In the genomic region with DNA sequence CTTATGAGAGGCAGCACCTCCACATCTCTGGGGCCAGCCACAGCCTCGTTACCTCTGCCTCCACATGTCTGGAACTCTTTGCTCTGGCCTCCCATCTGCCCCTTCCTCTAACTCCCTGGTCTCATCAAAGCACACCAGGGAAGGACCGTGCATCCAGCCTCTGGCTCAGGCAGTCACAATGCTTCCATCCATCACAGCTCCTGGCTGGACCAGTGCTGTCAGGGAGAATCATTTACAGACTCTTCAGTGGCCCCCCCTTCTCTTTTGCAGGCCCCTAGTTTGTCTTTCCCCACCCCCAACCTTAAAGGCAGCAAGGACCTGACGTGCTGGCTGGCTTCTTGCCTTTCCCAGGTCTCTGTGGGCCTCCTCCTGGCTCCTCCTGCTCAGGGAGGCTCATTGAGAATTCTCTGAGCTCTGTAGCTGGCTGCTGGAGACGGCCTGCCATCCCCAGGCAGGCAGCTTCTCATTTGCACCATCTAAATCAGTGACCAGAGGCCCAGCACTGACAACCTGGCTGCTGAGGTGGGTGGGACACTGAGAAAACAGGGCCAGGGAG, we compare ENCODE assay signal across 16 mouse cellular contexts. TPM values are rescaled to one million over a fixed set of nuclear protein-coding genes. Genes with fewer than 3 reads are reported as not detected.
DNase-seq lines count a peak whose midpoint lies in the region; ATAC-seq and TF ChIP-seq lines count a peak whose summit lies in the region.
"Had no signal": no experiment of that assay in that cellular context is flagged by ENCODE, and none has a peak within 500 bp of the region (broad histone marks: within the 10 kb centered on the region; RNA-seq: fewer than 3 reads in every experiment).

No protein-coding gene starts in this region.

- H3K4me1 ChIP-seq in forebrain, embryonic 10.5 days: peaks cover 47% of the 10 kb centered on the region
- no peaks in the 10 kb centered on the region for H3K4me1 ChIP-seq in forebrain, postnatal 0 days (ENCODE audit: insufficient read depth)
- no peaks in the 10 kb centered on the region; the same call in 1 of the 2 replicates for H3K4me1 ChIP-seq in neural tube, embryonic 11.5 days (ENCODE audit: control insufficient read depth, insufficient read depth, low read length)
- H3K4me1 ChIP-seq in limb, embryonic 14.5 days (ENCODE audit: control insufficient read depth, insufficient read depth, low read length): peaks cover 12% of the 10 kb centered on the region
- H3K4me1 ChIP-seq in neural tube, embryonic 14.5 days (ENCODE audit: control insufficient read depth, insufficient read depth, low read length): peaks cover 8% of the 10 kb centered on the region

- no peaks in the 10 kb centered on the region for H3K9me3 ChIP-seq in forebrain, embryonic 10.5 days
- H3K9me3 ChIP-seq in forebrain, postnatal 0 days (ENCODE audit: low read length): no peaks in the 10 kb centered on the region
- H3K9me3 ChIP-seq in neural tube, embryonic 11.5 days (ENCODE audit: control insufficient read depth, low read length): no peaks in the 10 kb centered on the region
- H3K9me3 ChIP-seq in limb, embryonic 14.5 days (ENCODE audit: control insufficient read depth, low read length): no peaks in the 10 kb centered on the region
- H3K9me3 ChIP-seq in neural tube, embryonic 14.5 days (ENCODE audit: control insufficient read depth, low read length): no peaks in the 10 kb centered on the region
- H3K9me3 ChIP-seq: heart, embryonic 15.5 days; lung, embryonic 15.5 days; megakaryocyte, embryonic 14.5 days had no signal

- TF ChIP-seq POLR2A in limb, embryonic 14.5 days (IDR thresholded peaks at IDR 0.05; ENCODE audit: borderline replicate concordance, extremely low read depth, insufficient read depth, insufficient read length): no peak

- no peak overlapping the region for H3K9ac ChIP-seq in forebrain, postnatal 0 days
- no peak overlapping the region for H3K9ac ChIP-seq in neural tube, embryonic 11.5 days (ENCODE audit: low read length)
- peak overlapping the region; percentile 5; the same call in 1 of the 2 replicates for H3K9ac ChIP-seq in limb, embryonic 14.5 days (ENCODE audit: low read depth, low read length, severe bottlenecking)
- 0 out of 2 replicates have a peak overlapping the region, but pooled peaks have one; percentile 32 for H3K9ac ChIP-seq in neural tube, embryonic 14.5 days (replicated peaks; ENCODE audit: low read depth, low read length)
- H3K9ac ChIP-seq: heart, embryonic 15.5 days; lung, embryonic 15.5 days had no signal

- no peak overlapping the region for H3K4me2 ChIP-seq in forebrain, postnatal 0 days (ENCODE audit: low read depth)
- no peak overlapping the region for H3K4me2 ChIP-seq in neural tube, embryonic 11.5 days (ENCODE audit: low read depth)
- H3K4me2 ChIP-seq in limb, embryonic 14.5 days (replicated peaks; ENCODE audit: low read depth, low read length, severe bottlenecking): no peak overlapping the region
- no peak overlapping the region for H3K4me2 ChIP-seq in neural tube, embryonic 14.5 days (ENCODE audit: low read depth, low read length)
- H3K4me2 ChIP-seq: heart, embryonic 15.5 days; lung, embryonic 15.5 days had no signal

- H3K27ac ChIP-seq in forebrain, embryonic 10.5 days: peak overlapping the region; percentile 31; the same call in 1 of the 2 replicates
- no peak overlapping the region for H3K27ac ChIP-seq in forebrain, postnatal 0 days (ENCODE audit: low read depth, low read length)
- no peak overlapping the region; the same call in 1 of the 2 replicates for H3K27ac ChIP-seq in neural tube, embryonic 11.5 days (ENCODE audit: low read depth, low read length)
- H3K27ac ChIP-seq in limb, embryonic 14.5 days (replicated peaks; ENCODE audit: low read depth, low read length): no peak overlapping the region
- peak overlapping the region; percentile 62 for H3K27ac ChIP-seq in neural tube, embryonic 14.5 days (ENCODE audit: low read depth, low read length)
- H3K27ac ChIP-seq: heart, embryonic 15.5 days; kidney, postnatal 0 days; lung, embryonic 15.5 days had no signal

- H3K27me3 ChIP-seq in forebrain, embryonic 10.5 days (ENCODE audit: poor library complexity, severe bottlenecking): peaks cover 58% of the 10 kb centered on the region
- H3K27me3 ChIP-seq in forebrain, postnatal 0 days (ENCODE audit: insufficient read depth, low read length): no peaks in the 10 kb centered on the region
- no peaks in the 10 kb centered on the region for H3K27me3 ChIP-seq in neural tube, embryonic 11.5 days (ENCODE audit: control insufficient read depth, insufficient read depth, low read length)
- H3K27me3 ChIP-seq in limb, embryonic 14.5 days (ENCODE audit: control insufficient read depth, insufficient read depth, low read length): no peaks in the 10 kb centered on the region
- H3K27me3 ChIP-seq in neural tube, embryonic 14.5 days (ENCODE audit: control insufficient read depth, insufficient read depth, low read length): no peaks in the 10 kb centered on the region

- no peak overlapping the region for H3K4me3 ChIP-seq in forebrain, embryonic 10.5 days
- no peak overlapping the region for H3K4me3 ChIP-seq in forebrain, postnatal 0 days (ENCODE audit: low read depth, low read length)
- no peak overlapping the region for H3K4me3 ChIP-seq in neural tube, embryonic 11.5 days (ENCODE audit: low read depth, low read length)
- no peak overlapping the region for H3K4me3 ChIP-seq in limb, embryonic 14.5 days (replicated peaks; ENCODE audit: low read length)
- H3K4me3 ChIP-seq in neural tube, embryonic 14.5 days (ENCODE audit: low read depth, low read length): no peak overlapping the region
- H3K4me3 ChIP-seq: heart, embryonic 15.5 days; lung, embryonic 15.5 days; megakaryocyte, embryonic 14.5 days had no signal

- no peaks in the 10 kb centered on the region for H3K36me3 ChIP-seq in forebrain, embryonic 10.5 days (replicated peaks)
- no peaks in the 10 kb centered on the region for H3K36me3 ChIP-seq in forebrain, postnatal 0 days (ENCODE audit: insufficient read depth)
- no peaks in the 10 kb centered on the region for H3K36me3 ChIP-seq in neural tube, embryonic 11.5 days (ENCODE audit: control insufficient read depth, insufficient read depth, low read length)
- H3K36me3 ChIP-seq in limb, embryonic 14.5 days (ENCODE audit: control insufficient read depth, insufficient read depth, low read length): no peaks in the 10 kb centered on the region
- H3K36me3 ChIP-seq in neural tube, embryonic 14.5 days (ENCODE audit: control insufficient read depth, insufficient read depth, low read length): no peaks in the 10 kb centered on the region
- H3K36me3 ChIP-seq: heart, embryonic 15.5 days; lung, embryonic 15.5 days had no signal

- no peak for ATAC-seq in forebrain, postnatal 0 days
- no peak for ATAC-seq in neural tube, embryonic 11.5 days (ENCODE audit: insufficient read depth, low FRiP score, low TSS enrichment)
- no peak for ATAC-seq in limb, embryonic 14.5 days (ENCODE audit: low FRiP score, low read depth)
- 0 out of 2 replicates have a peak, but pooled peaks have one; percentile 7 for ATAC-seq in neural tube, embryonic 14.5 days (ENCODE audit: low read depth)

- 32% methylated on average over 4 of the region's 4 CpGs for WGBS in forebrain, embryonic 10.5 days
- WGBS in forebrain, postnatal 0 days: 13% methylated on average over 4 of the region's 4 CpGs
- 6% methylated on average over 4 of the region's 4 CpGs for WGBS in neural tube, embryonic 11.5 days
- 12% methylated on average over 4 of the region's 4 CpGs for WGBS in limb, embryonic 14.5 days
- WGBS in neural tube, embryonic 14.5 days: 9% methylated on average over 4 of the region's 4 CpGs

- DNase-seq in forebrain, embryonic 10.5 days (ENCODE audit: extremely low spot score, low spot score): no peak
- DNase-seq in forebrain, postnatal 0 days: no peak
- DNase-seq in neural tube, embryonic 11.5 days (ENCODE audit: low spot score): peak; percentile 15
- DNase-seq in neural tube, embryonic 10.5 days (ENCODE audit: extremely low spot score, low spot score): no peak
- DNase-seq in limb, embryonic 14.5 days (ENCODE audit: low spot score): no peak
- DNase-seq in thymus, postnatal 25 days: no peak
- DNase-seq in urinary bladder, postnatal 14 days (ENCODE audit: low spot score): no peak
- DNase-seq: cerebellum, postnatal 14 days; heart, adult 18-20 months; right cerebral cortex, adult 18-20 months; thymus, postnatal 36 days had no signal

- TF ChIP-seq CTCF in forebrain, postnatal 0 days (IDR thresholded peaks at IDR 0.05; ENCODE audit: low read depth): no peak

RNA-seq across cellular contexts. Expression of gene Clstn1, which starts 9.2 kb away (rescaled TPM):
- polyA plus RNA-seq in forebrain, embryonic 10.5 days (2016; fragmentation: Nextera tagmentation; extraction: Ambion mirVana): 17.8 and 21.4 TPM in 2 replicates
- total RNA-seq in forebrain, postnatal 0 days (2014; rRNA removed): 367 and 451 TPM in 2 replicates
- 142 and 179 TPM in 2 replicates for polyA plus RNA-seq in forebrain, postnatal 0 days (2015; fragmentation: Nextera tagmentation; extraction: Ambion mirVana)
- 48.6 and 59.9 TPM in 2 replicates for polyA plus RNA-seq in neural tube, embryonic 11.5 days (2014; fragmentation: Nextera tagmentation; extraction: Ambion mirVana)
- 56.5 and 58.2 TPM in 2 replicates for polyA plus RNA-seq in limb, embryonic 14.5 days (2012; rRNA removed)
- 51.2 and 61.1 TPM in 2 replicates for polyA plus RNA-seq in limb, embryonic 14.5 days (2014; fragmentation: Nextera tagmentation; extraction: Ambion mirVana)
- polyA plus RNA-seq in neural tube, embryonic 14.5 days (2014; fragmentation: Nextera tagmentation; extraction: Ambion mirVana): 107 and 139 TPM in 2 replicates

RNA-seq across cellular contexts. Expression of gene Ctnnbip1, which starts 59.0 kb away (rescaled TPM):
- 53.6 and 59.6 TPM in 2 replicates for polyA plus RNA-seq in forebrain, embryonic 10.5 days (2016; fragmentation: Nextera tagmentation; extraction: Ambion mirVana)
- 98.6 and 105 TPM in 2 replicates for total RNA-seq in forebrain, postnatal 0 days (2014; rRNA removed)
- 126 and 134 TPM in 2 replicates for polyA plus RNA-seq in forebrain, postnatal 0 days (2015; fragmentation: Nextera tagmentation; extraction: Ambion mirVana)
- polyA plus RNA-seq in neural tube, embryonic 11.5 days (2014; fragmentation: Nextera tagmentation; extraction: Ambion mirVana): 54.9 and 67.7 TPM in 2 replicates
- 39.3 and 43.5 TPM in 2 replicates for polyA plus RNA-seq in limb, embryonic 14.5 days (2012; rRNA removed)
- polyA plus RNA-seq in limb, embryonic 14.5 days (2014; fragmentation: Nextera tagmentation; extraction: Ambion mirVana): 73.6 and 75.0 TPM in 2 replicates
- 93.2 and 98.0 TPM in 2 replicates for polyA plus RNA-seq in neural tube, embryonic 14.5 days (2014; fragmentation: Nextera tagmentation; extraction: Ambion mirVana)

Comparison
In these comparisons a context has a peak if more than half of its experiments do, and no peak if none do; other contexts are left out.
1. H3K27ac ChIP-seq: peak in forebrain, embryonic 10.5 days (single experiment) and neural tube, embryonic 14.5 days (single experiment); none in forebrain, postnatal 0 days (single experiment), neural tube, embryonic 11.5 days (single experiment) and limb, embryonic 14.5 days (single experiment).
2. H3K9ac ChIP-seq: peak in limb, embryonic 14.5 days (single experiment) and neural tube, embryonic 14.5 days (single experiment); none in forebrain, postnatal 0 days (single experiment) and neural tube, embryonic 11.5 days (single experiment).